Mouse (Mus musculus): ENCODE results near the gene Fnbp1l. TPM values are rescaled to one million over a fixed set of nuclear protein-coding genes. Genes with fewer than 3 reads are reported as not detected.

Fnbp1l gene
- polyA plus RNA-seq, 1 experiment from 2014 or later = 4.0 TPM

DNA sequence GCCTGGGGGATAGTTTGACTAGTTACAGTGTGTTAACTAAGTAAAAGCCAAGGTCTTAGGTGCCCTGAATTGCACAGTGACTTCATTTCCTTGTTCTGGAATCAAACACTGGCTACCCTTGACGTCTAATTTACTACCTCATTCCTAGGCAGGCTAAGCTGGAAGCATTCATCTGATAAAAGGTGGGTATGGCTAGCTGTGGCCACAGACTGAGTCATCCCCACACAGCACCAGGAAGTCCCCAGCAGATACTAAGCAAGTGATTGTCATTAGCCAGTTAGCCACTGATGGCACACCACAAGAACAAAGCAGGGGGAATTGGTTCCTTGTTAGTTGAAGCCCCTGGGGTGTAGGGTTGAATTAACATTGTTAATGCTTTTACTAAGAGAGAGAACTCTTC, 98.2 kb downstream of the Fnbp1l start:
- ATAC-seq = no peak

GRCm38 (mm10) chr3:122520875-122521274, 98.6 kb downstream of the Fnbp1l start:
- Histone ChIP-seq H3K4me1 (ENCODE audit: insufficient read depth) (no peaks in the 10 kb centered on the region; the same call in 1 of the 2 replicates), H3K9ac (replicated peaks) (no peak overlapping the region), H3K36me3 (replicated peaks; ENCODE audit: insufficient read depth, low read length) (peaks cover 5% of the 10 kb centered on the region), H3K27ac (ENCODE audit: low read depth) (no peak overlapping the region), H3K9me3 (ENCODE audit: low read length) (no peaks in the 10 kb centered on the region), H3K4me2 (ENCODE audit: low read depth, low read length) (no peak overlapping the region), H3K4me3 (ENCODE audit: low read depth, low read length) (no peak overlapping the region), H3K27me3 (ENCODE audit: insufficient read depth, low read length) (no peaks in the 10 kb centered on the region)
- WGBS (ENCODE audit: insufficient replicate concordance) = 47% methylated on average over 4 of the region's 4 CpGs
- ATAC-seq (no peak), DNase-seq (no peak)
- no peak for TF ChIP-seq CTCF (IDR thresholded peaks at IDR 0.05; ENCODE audit: low read depth)
- no peak for TF ChIP-seq EP300 (IDR thresholded peaks at IDR 0.05; ENCODE audit: low read depth)

More for the DNA sequence above, 98.2 kb downstream of the Fnbp1l start:
- no peak overlapping the region for H3K4me2 ChIP-seq (ENCODE audit: low read depth, low read length)
- no peaks in the 10 kb centered on the region for H3K27me3 ChIP-seq (ENCODE audit: insufficient read depth, low read length)
- TF ChIP-seq EP300 (IDR thresholded peaks at IDR 0.05; ENCODE audit: low read depth) (no peak), CTCF (IDR thresholded peaks at IDR 0.05; ENCODE audit: low read depth) (no peak)
- H3K36me3 ChIP-seq (replicated peaks; ENCODE audit: insufficient read depth, low read length) = peaks cover 4% of the 10 kb centered on the region
- H3K9me3 ChIP-seq (ENCODE audit: low read length) = no peaks in the 10 kb centered on the region
- no peaks in the 10 kb centered on the region; the same call in 1 of the 2 replicates for H3K4me1 ChIP-seq (ENCODE audit: insufficient read depth)
- WGBS (ENCODE audit: insufficient replicate concordance) = 31% methylated on average over 1 of the region's 1 CpGs
- no peak for DNase-seq
- no peak overlapping the region for H3K9ac ChIP-seq (replicated peaks)
- no peak overlapping the region for H3K4me3 ChIP-seq (ENCODE audit: low read depth, low read length)
- H3K27ac ChIP-seq (ENCODE audit: low read depth) = no peak overlapping the region

- no peaks in the 10 kb centered on the region; the same call in 1 of the 2 replicates for H3K4me1 ChIP-seq (ENCODE audit: insufficient read depth)
- no peaks in the 10 kb centered on the region for H3K27me3 ChIP-seq (ENCODE audit: insufficient read depth, low read length)
- WGBS (ENCODE audit: insufficient replicate concordance) = 79% methylated on average over 3 of the region's 3 CpGs
- H3K27ac ChIP-seq (ENCODE audit: low read depth) = no peak overlapping the region
- TF ChIP-seq EP300 (IDR thresholded peaks at IDR 0.05; ENCODE audit: low read depth) = no peak
- no peak for TF ChIP-seq CTCF (IDR thresholded peaks at IDR 0.05; ENCODE audit: low read depth)
- H3K9me3 ChIP-seq (ENCODE audit: low read length) = no peaks in the 10 kb centered on the region
- no peak overlapping the region for H3K4me3 ChIP-seq (ENCODE audit: low read depth, low read length)
- H3K36me3 ChIP-seq (replicated peaks; ENCODE audit: insufficient read depth, low read length) = peaks cover 9% of the 10 kb centered on the region
- no peak for DNase-seq
- H3K4me2 ChIP-seq (ENCODE audit: low read depth, low read length) = no peak overlapping the region
- no peak overlapping the region for H3K9ac ChIP-seq (replicated peaks)
- ATAC-seq = no peak
Measured at GRCm38 (mm10) chr3:122520365-122520764, 99.2 kb downstream of the Fnbp1l start.

GRCm38 (mm10) chr3:122519082-122519481, 100.4 kb downstream of the Fnbp1l start:
- WGBS (ENCODE audit: insufficient replicate concordance) = 69% methylated on average over 13 of the region's 13 CpGs
- Histone ChIP-seq H3K4me1 (ENCODE audit: insufficient read depth) (no peaks in the 10 kb centered on the region; the same call in 1 of the 2 replicates), H3K27ac (ENCODE audit: low read depth) (no peak overlapping the region), H3K9me3 (ENCODE audit: low read length) (no peaks in the 10 kb centered on the region), H3K27me3 (ENCODE audit: insufficient read depth, low read length) (no peaks in the 10 kb centered on the region), H3K36me3 (replicated peaks; ENCODE audit: insufficient read depth, low read length) (peaks cover 9% of the 10 kb centered on the region), H3K4me2 (ENCODE audit: low read depth, low read length) (no peak overlapping the region), H3K9ac (replicated peaks) (no peak overlapping the region), H3K4me3 (ENCODE audit: low read depth, low read length) (no peak overlapping the region)
- TF ChIP-seq CTCF (IDR thresholded peaks at IDR 0.05; ENCODE audit: low read depth) = no peak
- no peak for TF ChIP-seq EP300 (IDR thresholded peaks at IDR 0.05; ENCODE audit: low read depth)
- DNase-seq (no peak), ATAC-seq (no peak)

DNA sequence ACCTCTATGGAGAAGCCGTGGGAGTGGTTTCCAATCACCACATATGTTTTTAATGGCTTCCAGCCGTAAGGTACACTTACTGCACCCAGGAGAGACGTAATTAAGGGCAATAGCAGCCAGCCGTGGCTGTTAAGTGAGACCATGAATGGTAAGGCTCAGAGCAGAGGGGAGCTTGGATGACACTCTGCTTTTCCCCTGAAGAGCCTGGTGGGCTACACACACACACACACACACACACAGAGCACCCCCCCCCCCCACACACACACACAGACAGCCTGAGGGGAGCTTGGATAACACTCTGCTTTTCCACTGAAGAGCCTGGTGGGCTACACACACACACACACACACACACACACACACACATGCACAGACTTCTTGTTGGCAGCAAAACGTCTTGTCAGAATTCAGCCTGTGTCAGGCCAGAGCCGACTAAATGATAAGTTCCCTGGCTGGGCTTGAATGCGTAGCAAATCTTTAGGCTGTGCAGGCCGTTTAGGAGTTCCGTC, 101.2 kb downstream of the Fnbp1l start:
- Histone ChIP-seq H3K4me1 (ENCODE audit: insufficient read depth) (no peaks in the 10 kb centered on the region; the same call in 1 of the 2 replicates), H3K4me3 (ENCODE audit: low read depth, low read length) (no peak overlapping the region), H3K27me3 (ENCODE audit: insufficient read depth, low read length) (no peaks in the 10 kb centered on the region), H3K9ac (replicated peaks) (no peak overlapping the region), H3K36me3 (replicated peaks; ENCODE audit: insufficient read depth, low read length) (peaks cover 7% of the 10 kb centered on the region), H3K27ac (ENCODE audit: low read depth) (no peak overlapping the region), H3K9me3 (ENCODE audit: low read length) (no peaks in the 10 kb centered on the region), H3K4me2 (ENCODE audit: low read depth, low read length) (no peak overlapping the region)
- ATAC-seq (no peak), DNase-seq (no peak)
- TF ChIP-seq CTCF (IDR thresholded peaks at IDR 0.05; ENCODE audit: low read depth) = no peak
- no peak for TF ChIP-seq EP300 (IDR thresholded peaks at IDR 0.05; ENCODE audit: low read depth)
- 70% methylated on average over 9 of the region's 9 CpGs for WGBS (ENCODE audit: insufficient replicate concordance)

DNA sequence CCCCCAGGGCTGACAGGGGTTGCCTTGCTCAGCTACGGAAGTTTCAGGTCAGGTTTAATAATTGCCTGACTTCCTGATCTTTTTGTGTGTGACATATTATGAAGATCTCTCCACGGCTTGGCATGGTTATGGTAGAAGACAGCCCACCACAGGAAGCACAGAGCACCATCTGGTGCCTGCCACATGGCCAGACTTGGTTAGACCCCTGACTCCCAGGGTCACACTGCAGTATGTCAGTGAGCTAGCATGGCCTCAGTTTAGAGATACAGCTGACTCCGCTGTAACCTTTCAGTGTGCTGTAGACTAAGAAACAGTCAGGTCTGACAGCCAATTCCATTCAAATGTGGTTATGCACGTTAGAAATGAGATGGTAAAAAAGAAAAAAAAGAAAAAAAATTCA, 101.8 kb downstream of the Fnbp1l start:
- WGBS (ENCODE audit: insufficient replicate concordance) = 52% methylated on average over 4 of the region's 4 CpGs
- Histone ChIP-seq H3K4me3 (ENCODE audit: low read depth, low read length) (no peak overlapping the region), H3K4me2 (ENCODE audit: low read depth, low read length) (no peak overlapping the region), H3K9me3 (ENCODE audit: low read length) (no peaks in the 10 kb centered on the region), H3K9ac (replicated peaks) (no peak overlapping the region), H3K36me3 (replicated peaks; ENCODE audit: insufficient read depth, low read length) (peaks cover 5% of the 10 kb centered on the region), H3K4me1 (ENCODE audit: insufficient read depth) (no peaks in the 10 kb centered on the region; the same call in 1 of the 2 replicates), H3K27me3 (ENCODE audit: insufficient read depth, low read length) (no peaks in the 10 kb centered on the region), H3K27ac (ENCODE audit: low read depth) (no peak overlapping the region)
- no peak for DNase-seq
- TF ChIP-seq CTCF (IDR thresholded peaks at IDR 0.05; ENCODE audit: low read depth) = no peak
- TF ChIP-seq EP300 (IDR thresholded peaks at IDR 0.05; ENCODE audit: low read depth) = no peak
- no peak for ATAC-seq
